Mouse (Mus musculus): ENCODE measurements at regions not wholly inside any gene's neighbourhood (a gene's known extent, or its start where the extent isn't known, plus 50 kb on each side); places are given as distances from the start of the nearest gene placed in this dataset.
"Not testable (repeated sequence)": the region's sequence is repeated elsewhere in the genome, so short reads cannot be mapped to it uniquely, and the experiment has no call there.

DNA sequence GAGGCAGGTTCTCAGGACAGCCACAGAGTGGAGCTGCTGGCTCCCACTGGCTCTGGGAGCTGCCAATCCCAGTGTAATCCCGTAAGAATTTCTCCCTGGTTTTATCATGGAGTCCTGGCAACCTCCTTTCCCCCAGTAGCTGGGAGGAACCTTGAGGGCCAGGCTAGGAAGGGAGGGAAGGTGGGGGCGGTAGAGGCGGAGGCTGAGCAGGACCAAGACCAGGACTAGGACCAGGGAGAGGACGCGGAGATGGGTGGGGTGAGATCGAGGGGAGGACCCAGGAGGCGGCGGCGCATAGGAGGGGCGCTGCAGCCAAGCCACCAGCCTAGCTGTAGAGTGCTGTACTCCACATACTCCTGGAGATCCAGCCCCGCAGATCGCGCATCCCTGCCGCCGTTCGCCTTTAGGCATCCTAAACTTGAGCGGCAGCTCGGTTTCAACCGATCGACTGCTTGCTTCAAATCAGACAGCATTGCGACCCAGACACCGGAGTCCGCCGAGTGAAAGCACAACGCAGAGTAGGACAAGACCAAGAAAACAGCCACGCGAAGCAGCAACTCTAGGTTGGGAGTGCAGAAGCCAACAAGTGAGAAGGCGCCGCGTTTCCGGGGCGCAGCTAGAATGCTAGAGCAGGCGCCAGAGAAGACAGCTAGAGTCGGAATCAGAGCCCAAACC, 534.1 kb downstream of the Sema5a start:
- TF ChIP-seq CTCF (IDR thresholded peaks at IDR 0.05; ENCODE audit: low read depth); EP300 (optimal IDR thresholded peaks at IDR 0.05): not testable (repeated sequence)
